ENCODE assay signal across 20 mouse cellular contexts in the genomic region with DNA sequence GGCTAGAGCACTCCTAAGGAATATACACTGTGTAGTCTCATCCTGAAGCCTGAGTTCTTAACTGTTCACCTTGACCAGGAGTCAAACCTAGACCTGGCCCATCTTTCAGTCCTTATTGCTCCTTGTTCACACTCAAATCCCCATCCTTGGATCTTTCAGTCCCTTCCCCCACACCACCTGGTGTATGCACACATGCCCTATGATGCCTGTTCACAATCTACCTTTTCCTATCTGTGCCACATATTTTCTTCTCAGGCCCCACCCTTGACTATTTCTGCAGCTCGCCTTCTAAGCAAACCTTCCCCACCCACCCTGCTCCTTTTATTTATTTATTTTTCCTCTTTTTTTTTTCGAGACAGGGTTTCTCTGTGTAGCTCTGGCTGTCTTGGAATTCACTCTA. TPM values are rescaled to one million over a fixed set of nuclear protein-coding genes. Genes with fewer than 3 reads are reported as not detected.
DNase-seq lines count a peak whose midpoint lies in the region; TF ChIP-seq lines count a peak whose summit lies in the region.
"Had no signal": no experiment of that assay in that cellular context is flagged by ENCODE, and none has a peak within 500 bp of the region (broad histone marks: within the 10 kb centered on the region; RNA-seq: fewer than 3 reads in every experiment).

No protein-coding gene starts in this region.

- H3K27ac ChIP-seq in left cerebral cortex, adult 2 months: peak overlapping the region; percentile 25; the same call in 1 of the 2 replicates
- H3K27ac ChIP-seq: embryonic facial prominence, embryonic 15.5 days; heart, embryonic 10.5 days; kidney, postnatal 0 days; liver, embryonic 15.5 days; lung, embryonic 15.5 days; neural tube, embryonic 15.5 days had no signal

- intact Hi-C loops in left cerebral cortex, adult 2 months (cut with DNase I): no loop called here
- intact Hi-C loops in left cerebral cortex, postnatal 10 days (cut with DNase I): no loop called here

- no peak for TF ChIP-seq CTCF in left cerebral cortex, adult 2 months (IDR thresholded peaks at IDR 0.05)

- no peak for DNase-seq in left cerebral cortex, adult 2 months (ENCODE audit: extremely low spot score in 1 of 2, low spot score in 2 of 2)
- no peak for DNase-seq in left cerebral cortex, postnatal 10 days (ENCODE audit: extremely low spot score in 1 of 2, low spot score in 2 of 2)
- peak; percentile 54 for DNase-seq in cerebellum, adult 9-11 months
- DNase-seq in cerebellum, postnatal 36 days: peak; percentile 33 to 40
- DNase-seq in adrenal gland, postnatal 4 days (ENCODE audit: low spot score in 2 of 2): no peak
- DNase-seq in kidney, adult 8-10 months: no peak
- DNase-seq in T-cell, adult 2 months (ENCODE audit: low spot score): no peak
- DNase-seq: adrenal gland, adult 8-10 months; kidney, adult 11 months; layer of hippocampus, adult 9-11 months; left cerebral cortex, postnatal 4 days; liver; lung, postnatal 4 days; right cerebral cortex, postnatal 4 days had no signal

- no peak overlapping the region for H3K4me3 ChIP-seq in left cerebral cortex, adult 2 months
- H3K4me3 ChIP-seq: embryonic facial prominence, embryonic 15.5 days; heart, embryonic 10.5 days; liver, embryonic 15.5 days; lung, embryonic 15.5 days; neural tube, embryonic 15.5 days had no signal

RNA-seq across cellular contexts. Expression of gene Tapt1, which starts 12.4 kb away (rescaled TPM):
- 10 to 100 TPM; 51.6 to 53.9 TPM for total RNA-seq in left cerebral cortex, adult 2 months (2021)
- total RNA-seq in left cerebral cortex, postnatal 10 days (2021): 10 to 100 TPM; 43.0 to 52.3 TPM
- 10 to 100 TPM; 45.8 to 48.3 TPM for total RNA-seq in adrenal gland, postnatal 4 days (2021)

Comparison
In these comparisons a context has a peak if more than half of its experiments do, and no peak if none do; other contexts are left out.
1. DNase-seq: peak in cerebellum, adult 9-11 months (single experiment) and cerebellum, postnatal 36 days (2 of 2); none in left cerebral cortex, adult 2 months (0 of 2), left cerebral cortex, postnatal 10 days (0 of 2), adrenal gland, postnatal 4 days (0 of 2), kidney, adult 8-10 months (0 of 2) and T-cell, adult 2 months (single experiment).